Mouse (Mus musculus): ENCODE results near the gene Nfia. TPM values are rescaled to one million over a fixed set of nuclear protein-coding genes. Genes with fewer than 3 reads are reported as not detected.

Nfia gene
- polyA plus RNA-seq, 1 experiment from 2014 or later: 52.9 TPM

- peak; percentile 56; the same call in 1 of the 2 replicates for ATAC-seq (ENCODE audit: low read depth)
- H3K27me3 ChIP-seq (ENCODE audit: control insufficient read depth, insufficient read depth, low read depth, low read length): no peaks in the 10 kb centered on the region
- peaks cover 4% of the 10 kb centered on the region; the same call in 1 of the 2 replicates for H3K4me1 ChIP-seq (replicated peaks; ENCODE audit: control insufficient read depth, insufficient read depth, low read length)
- no peak overlapping the region for H3K9ac ChIP-seq (ENCODE audit: low read length)
- H3K36me3 ChIP-seq (ENCODE audit: control insufficient read depth, insufficient read depth, low read length): no peaks in the 10 kb centered on the region
- H3K4me2 ChIP-seq (ENCODE audit: low read depth, low read length): no peak overlapping the region
- H3K9me3 ChIP-seq (ENCODE audit: control insufficient read depth, low read length): no peaks in the 10 kb centered on the region
- H3K27ac ChIP-seq (ENCODE audit: low read length): 0 out of 2 replicates have a peak overlapping the region, but pooled peaks have one; percentile 20
- WGBS: 50% methylated on average over 10 of the region's 10 CpGs
- no peak overlapping the region for H3K4me3 ChIP-seq (ENCODE audit: low read length)
Measured at GRCm38 (mm10) chr4:97950341-97951071, 178.0 kb downstream of the Nfia start.

- no peak overlapping the region for H3K9ac ChIP-seq (ENCODE audit: low read length)
- H3K9me3 ChIP-seq (ENCODE audit: control insufficient read depth, low read length): no peaks in the 10 kb centered on the region
- WGBS: 71% methylated on average over 11 of the region's 11 CpGs
- no peaks in the 10 kb centered on the region for H3K36me3 ChIP-seq (ENCODE audit: control insufficient read depth, insufficient read depth, low read length)
- H3K4me3 ChIP-seq (ENCODE audit: low read length): no peak overlapping the region
- peaks cover 4% of the 10 kb centered on the region; the same call in 1 of the 2 replicates for H3K4me1 ChIP-seq (replicated peaks; ENCODE audit: control insufficient read depth, insufficient read depth, low read length)
- H3K4me2 ChIP-seq (ENCODE audit: low read depth, low read length): no peak overlapping the region
- no peak overlapping the region for H3K27ac ChIP-seq (ENCODE audit: low read length)
- no peak for ATAC-seq (ENCODE audit: low read depth)
- no peaks in the 10 kb centered on the region for H3K27me3 ChIP-seq (ENCODE audit: control insufficient read depth, insufficient read depth, low read depth, low read length)
Measured at GRCm38 (mm10) chr4:97953886-97954285, 181.4 kb downstream of the Nfia start.

GRCm38 (mm10) chr4:97958121-97958520 lies 185.6 kb downstream of the Nfia start:
- 82% methylated on average over 5 of the region's 5 CpGs for WGBS
- H3K36me3 ChIP-seq (ENCODE audit: control insufficient read depth, insufficient read depth, low read length): no peaks in the 10 kb centered on the region
- no peak for ATAC-seq (ENCODE audit: low read depth)

GRCm38 (mm10) chr4:97962856-97963255 lies 190.3 kb downstream of the Nfia start:
- Histone ChIP-seq H3K4me2 (ENCODE audit: low read depth, low read length) (no peak overlapping the region), H3K4me1 (replicated peaks; ENCODE audit: control insufficient read depth, insufficient read depth, low read length) (no peaks in the 10 kb centered on the region), H3K27me3 (ENCODE audit: control insufficient read depth, insufficient read depth, low read depth, low read length) (no peaks in the 10 kb centered on the region), H3K36me3 (ENCODE audit: control insufficient read depth, insufficient read depth, low read length) (no peaks in the 10 kb centered on the region), H3K27ac (ENCODE audit: low read length) (no peak overlapping the region), H3K9ac (ENCODE audit: low read length) (no peak overlapping the region), H3K4me3 (ENCODE audit: low read length) (no peak overlapping the region), H3K9me3 (ENCODE audit: control insufficient read depth, low read length) (no peaks in the 10 kb centered on the region)
- WGBS: 75% methylated on average over 7 of the region's 7 CpGs
- ATAC-seq (ENCODE audit: low read depth): no peak

More at GRCm38 (mm10) chr4:97958121-97958520, 185.6 kb downstream of the Nfia start:
- H3K4me1 ChIP-seq (replicated peaks; ENCODE audit: control insufficient read depth, insufficient read depth, low read length): no peaks in the 10 kb centered on the region
- H3K27ac ChIP-seq (ENCODE audit: low read length): no peak overlapping the region
- H3K4me2 ChIP-seq (ENCODE audit: low read depth, low read length): no peak overlapping the region
- H3K27me3 ChIP-seq (ENCODE audit: control insufficient read depth, insufficient read depth, low read depth, low read length): no peaks in the 10 kb centered on the region
- H3K9me3 ChIP-seq (ENCODE audit: control insufficient read depth, low read length): no peaks in the 10 kb centered on the region
- no peak overlapping the region for H3K4me3 ChIP-seq (ENCODE audit: low read length)
- no peak overlapping the region for H3K9ac ChIP-seq (ENCODE audit: low read length)

DNA sequence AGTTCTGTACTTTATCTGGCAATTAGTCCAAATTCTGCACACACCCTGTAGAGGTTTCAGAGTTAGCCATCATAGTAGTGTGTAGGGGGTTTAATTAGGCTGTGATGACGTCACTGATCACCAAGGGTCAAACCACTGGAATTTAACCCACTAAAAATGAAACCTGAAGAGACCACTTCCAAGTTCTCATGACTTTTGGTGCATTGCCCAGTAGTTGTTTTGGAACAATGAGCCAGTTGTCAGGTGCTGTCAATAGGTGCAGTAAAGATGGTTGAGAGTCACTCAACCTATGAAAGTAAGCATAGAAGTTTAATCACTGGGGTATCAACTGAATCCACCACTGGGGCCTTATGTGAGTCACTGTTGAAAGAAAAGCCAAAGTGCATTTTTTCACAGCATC lies 191.4 kb downstream of the Nfia start:
- H3K4me2 ChIP-seq (ENCODE audit: low read depth, low read length): no peak overlapping the region
- H3K4me1 ChIP-seq (replicated peaks; ENCODE audit: control insufficient read depth, insufficient read depth, low read length): peaks cover 3% of the 10 kb centered on the region
- H3K27me3 ChIP-seq (ENCODE audit: control insufficient read depth, insufficient read depth, low read depth, low read length): no peaks in the 10 kb centered on the region
- H3K9me3 ChIP-seq (ENCODE audit: control insufficient read depth, low read length): no peaks in the 10 kb centered on the region
- no peak overlapping the region for H3K27ac ChIP-seq (ENCODE audit: low read length)
- 0 out of 2 replicates have a peak, but pooled peaks have one; percentile 34 for ATAC-seq (ENCODE audit: low read depth)
- WGBS: 23% methylated on average over 1 of the region's 1 CpGs
- no peaks in the 10 kb centered on the region for H3K36me3 ChIP-seq (ENCODE audit: control insufficient read depth, insufficient read depth, low read length)
- H3K9ac ChIP-seq (ENCODE audit: low read length): no peak overlapping the region
- no peak overlapping the region for H3K4me3 ChIP-seq (ENCODE audit: low read length)

- H3K36me3 ChIP-seq (ENCODE audit: control insufficient read depth, insufficient read depth, low read length): no peaks in the 10 kb centered on the region
- no peaks in the 10 kb centered on the region for H3K9me3 ChIP-seq (ENCODE audit: control insufficient read depth, low read length)
- peaks cover 6% of the 10 kb centered on the region for H3K4me1 ChIP-seq (replicated peaks; ENCODE audit: control insufficient read depth, insufficient read depth, low read length)
- peak overlapping the region; percentile 34 for H3K27ac ChIP-seq (ENCODE audit: low read length)
- H3K4me2 ChIP-seq (ENCODE audit: low read depth, low read length): no peak overlapping the region
- H3K27me3 ChIP-seq (ENCODE audit: control insufficient read depth, insufficient read depth, low read depth, low read length): no peaks in the 10 kb centered on the region
- no peak overlapping the region for H3K9ac ChIP-seq (ENCODE audit: low read length)
- WGBS: 59% methylated on average over 7 of the region's 7 CpGs
- ATAC-seq (ENCODE audit: low read depth): peak; percentile 78
- no peak overlapping the region for H3K4me3 ChIP-seq (ENCODE audit: low read length)
Measured at GRCm38 (mm10) chr4:97968786-97969348, 196.3 kb downstream of the Nfia start.

DNA sequence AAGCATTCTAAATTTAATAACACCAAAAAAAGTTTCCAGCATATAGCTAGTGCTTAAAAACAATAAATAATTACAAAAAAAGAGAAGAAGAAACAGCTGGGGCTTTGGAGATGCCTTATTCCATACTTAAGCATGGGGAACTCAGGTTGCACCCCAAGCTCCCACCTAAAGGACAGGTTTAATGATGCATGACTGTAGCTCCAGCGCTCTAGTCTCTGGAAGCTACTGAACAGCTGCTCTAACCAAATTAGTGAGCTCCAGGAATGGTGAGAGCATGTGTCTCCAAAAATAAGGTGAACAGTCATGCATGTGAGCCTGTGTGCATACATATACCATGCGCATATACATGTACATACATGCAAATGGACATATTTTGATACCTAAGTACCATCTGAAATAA lies 200.5 kb downstream of the Nfia start:
- no peaks in the 10 kb centered on the region for H3K36me3 ChIP-seq (ENCODE audit: control insufficient read depth, insufficient read depth, low read length)
- 0 out of 2 replicates have a peak overlapping the region, but pooled peaks have one; percentile 50 for H3K27ac ChIP-seq (ENCODE audit: low read length)
- H3K4me3 ChIP-seq (ENCODE audit: low read length): no peak overlapping the region
- H3K4me1 ChIP-seq (replicated peaks; ENCODE audit: control insufficient read depth, insufficient read depth, low read length): peaks cover 25% of the 10 kb centered on the region
- no peak overlapping the region for H3K9ac ChIP-seq (ENCODE audit: low read length)
- whole genome bisulfite sequencing: 95% methylated on average over 2 of the region's 2 CpGs
- H3K27me3 ChIP-seq (ENCODE audit: control insufficient read depth, insufficient read depth, low read depth, low read length): no peaks in the 10 kb centered on the region
- no peak for ATAC-seq (ENCODE audit: low read depth)
- H3K4me2 ChIP-seq (ENCODE audit: low read depth, low read length): no peak overlapping the region
- H3K9me3 ChIP-seq (ENCODE audit: control insufficient read depth, low read length): no peaks in the 10 kb centered on the region

- no peaks in the 10 kb centered on the region for H3K36me3 ChIP-seq (ENCODE audit: control insufficient read depth, insufficient read depth, low read length)
- no peak overlapping the region for H3K4me3 ChIP-seq (ENCODE audit: low read length)
- H3K9ac ChIP-seq (ENCODE audit: low read length): no peak overlapping the region
- WGBS: 25% methylated on average over 6 of the region's 6 CpGs
- H3K27ac ChIP-seq (ENCODE audit: low read length): peak overlapping the region; percentile 61
- 0 out of 2 replicates have a peak, but pooled peaks have one; percentile 37 for ATAC-seq (ENCODE audit: low read depth)
- H3K9me3 ChIP-seq (ENCODE audit: control insufficient read depth, low read length): no peaks in the 10 kb centered on the region
- no peak overlapping the region for H3K4me2 ChIP-seq (ENCODE audit: low read depth, low read length)
- peaks cover 22% of the 10 kb centered on the region for H3K4me1 ChIP-seq (replicated peaks; ENCODE audit: control insufficient read depth, insufficient read depth, low read length)
- H3K27me3 ChIP-seq (ENCODE audit: control insufficient read depth, insufficient read depth, low read depth, low read length): no peaks in the 10 kb centered on the region
Measured at GRCm38 (mm10) chr4:97974037-97974436, 201.5 kb downstream of the Nfia start.

GRCm38 (mm10) chr4:97976891-97977290 lies 204.4 kb downstream of the Nfia start:
- ATAC-seq (ENCODE audit: low read depth): no peak
- peaks cover 22% of the 10 kb centered on the region for H3K4me1 ChIP-seq (replicated peaks; ENCODE audit: control insufficient read depth, insufficient read depth, low read length)
- H3K36me3 ChIP-seq (ENCODE audit: control insufficient read depth, insufficient read depth, low read length): no peaks in the 10 kb centered on the region
- no peak overlapping the region for H3K27ac ChIP-seq (ENCODE audit: low read length)
- no peak overlapping the region for H3K9ac ChIP-seq (ENCODE audit: low read length)
- no peaks in the 10 kb centered on the region for H3K27me3 ChIP-seq (ENCODE audit: control insufficient read depth, insufficient read depth, low read depth, low read length)
- H3K4me3 ChIP-seq (ENCODE audit: low read length): no peak overlapping the region
- H3K4me2 ChIP-seq (ENCODE audit: low read depth, low read length): no peak overlapping the region
- WGBS: 38% methylated on average over 5 of the region's 5 CpGs
- H3K9me3 ChIP-seq (ENCODE audit: control insufficient read depth, low read length): no peaks in the 10 kb centered on the region
